Mouse (Mus musculus) retina, adult 2 months (tissue): Measurements from ENCODE around the gene Agpat1.

Experiments used
- DNase-seq: peaks from one replicate; pipeline ENCODE4 v3.0.0-alpha.2; 2012; ENCODE audit warnings: low read depth, low spot score

Gene Agpat1

GRCm38 (mm10) chr17:34604061-34604508 is at the start of gene Agpat1:
Gene Agpat1, plus strand, starts transcription at chr17:34604262.
- DNase-seq, result peak; percentile 100

GRCm38 (mm10) chr17:34555483-34555882 is 48.6 kb upstream of the Agpat1 start:
- peak; percentile 57 for DNase-seq

- no peak for DNase-seq
Observed at GRCm38 (mm10) chr17:34556406-34556805, 47.7 kb upstream of the Agpat1 start.

DNA sequence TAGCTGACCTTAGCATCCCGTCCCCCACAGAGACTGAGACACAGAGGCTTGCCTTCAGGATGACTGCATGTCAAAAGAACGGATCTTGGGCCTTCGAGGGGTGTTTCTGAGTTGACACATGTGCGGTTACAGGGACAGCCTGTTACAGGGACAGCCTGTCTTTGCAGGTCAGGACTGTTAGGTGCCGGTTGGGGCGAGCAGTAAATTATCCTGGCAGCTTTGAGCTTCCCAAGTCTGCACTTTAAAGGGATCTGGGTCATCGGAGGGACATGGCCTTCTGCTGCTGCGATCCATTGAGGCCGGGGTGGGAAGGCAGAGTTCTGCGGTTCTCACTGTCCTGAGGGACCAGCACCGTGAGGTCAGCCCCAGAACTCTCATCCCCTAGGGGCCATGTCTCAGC is 46.7 kb upstream of the Agpat1 start:
- DNase-seq, result no peak

GRCm38 (mm10) chr17:34559116-34559515 is 44.9 kb upstream of the Agpat1 start:
- DNase-seq, result no peak

DNA sequence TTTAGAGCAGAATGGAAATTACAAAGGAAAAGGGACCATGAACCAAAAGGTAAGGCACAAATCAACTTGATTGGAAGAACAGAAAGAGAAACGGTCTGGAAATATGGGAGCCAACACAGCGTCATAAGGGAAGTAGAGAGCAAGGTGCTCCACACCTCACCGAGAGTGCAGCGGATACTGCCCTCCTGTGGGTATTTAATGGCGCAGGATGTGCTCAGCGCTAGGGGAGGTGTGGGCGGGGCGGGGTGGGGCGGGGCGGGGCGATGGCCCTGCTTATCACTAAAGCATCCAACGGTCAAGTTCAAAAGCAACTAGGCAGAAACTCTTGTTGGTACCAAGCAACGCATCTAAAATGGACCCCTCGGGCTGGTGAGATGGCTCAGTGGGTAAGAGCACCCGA is 44.2 kb upstream of the Agpat1 start:
- DNase-seq, result no peak

DNA sequence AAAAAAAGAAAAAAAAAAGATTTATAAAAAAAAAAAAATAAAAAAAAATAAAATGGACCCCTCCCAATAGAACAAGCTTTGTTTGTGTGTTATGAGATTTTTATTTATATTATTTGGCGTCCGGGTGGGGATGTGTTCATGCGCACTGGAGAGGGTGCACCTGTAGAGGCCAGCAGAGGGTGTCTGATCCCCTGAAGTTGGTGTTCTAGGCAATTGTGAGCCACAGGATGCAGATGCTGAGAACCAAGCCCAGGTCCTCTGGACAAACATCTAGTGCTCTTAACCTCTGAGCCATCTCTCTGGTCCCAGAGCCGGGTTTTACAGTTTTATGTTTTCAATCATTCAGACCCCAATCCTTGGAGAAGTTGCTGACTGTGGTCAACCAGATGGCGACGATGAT is 43.6 kb upstream of the Agpat1 start:
- no peak for DNase-seq

DNA sequence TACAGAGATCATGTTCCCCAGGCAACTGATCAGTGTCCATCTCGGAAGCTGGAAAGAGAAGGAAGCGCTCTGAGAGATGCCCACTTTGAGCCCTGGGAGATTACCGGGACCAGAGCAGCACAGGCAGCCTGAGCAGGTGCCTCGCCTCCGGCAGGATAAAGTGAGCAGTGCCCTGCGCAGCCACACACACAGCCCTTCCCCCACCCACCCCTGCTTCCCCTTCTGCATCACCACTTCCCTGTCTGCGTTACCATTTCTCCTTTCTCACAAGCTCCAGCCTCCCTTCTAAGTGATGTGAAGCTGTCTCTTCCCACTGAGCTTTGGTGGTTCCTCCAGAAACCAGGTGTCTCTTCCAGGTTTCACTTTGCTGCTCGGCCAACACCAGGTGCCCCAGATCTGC is 42.9 kb upstream of the Agpat1 start:
- no peak for DNase-seq

DNA sequence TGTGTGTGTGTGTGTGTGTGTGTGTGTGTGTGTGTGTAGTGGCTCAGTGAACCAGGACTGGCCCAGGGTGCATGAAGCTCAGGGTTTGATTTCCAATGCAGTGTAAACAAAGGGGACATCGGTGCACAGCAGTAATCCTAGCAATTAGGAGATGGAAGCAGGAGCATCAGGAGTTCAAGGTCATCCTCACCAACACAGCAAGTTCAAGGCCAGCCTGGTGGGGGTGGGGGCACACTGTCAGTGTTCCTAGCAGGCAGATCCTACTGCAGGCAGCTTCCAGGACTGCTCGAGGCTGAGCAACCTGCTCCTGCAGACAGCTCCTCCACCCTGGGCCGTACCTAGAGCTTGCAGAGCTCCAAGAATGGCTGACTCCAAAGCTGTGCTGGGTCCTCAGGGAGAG is 41.5 kb upstream of the Agpat1 start:
- DNase-seq, result no peak

DNA sequence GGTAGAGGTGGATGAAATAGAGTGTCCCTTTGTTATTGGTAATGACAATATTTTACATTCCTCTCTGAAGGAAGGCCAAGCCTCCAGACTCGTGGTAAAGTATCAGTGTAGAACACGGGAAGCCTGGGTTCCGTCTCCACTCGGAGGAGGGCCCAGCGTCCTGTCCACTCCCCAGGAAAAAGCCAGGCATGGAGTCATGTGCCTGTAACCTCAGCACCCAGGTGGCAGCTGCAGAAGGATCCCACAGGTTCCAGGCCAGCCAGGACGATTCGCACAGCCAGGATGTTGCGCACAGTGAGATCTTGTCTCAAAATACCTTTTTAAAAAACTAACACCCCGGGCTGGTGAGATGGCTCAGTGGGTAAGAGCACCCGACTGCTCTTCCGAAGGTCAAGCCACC is 40.7 kb upstream of the Agpat1 start:
- no peak for DNase-seq

GRCm38 (mm10) chr17:34564003-34564421 is 40.0 kb upstream of the Agpat1 start, which contains the start of gene Notch4:
Gene Notch4, plus strand, starts transcription at chr17:34564268.
- no peak for DNase-seq

DNA sequence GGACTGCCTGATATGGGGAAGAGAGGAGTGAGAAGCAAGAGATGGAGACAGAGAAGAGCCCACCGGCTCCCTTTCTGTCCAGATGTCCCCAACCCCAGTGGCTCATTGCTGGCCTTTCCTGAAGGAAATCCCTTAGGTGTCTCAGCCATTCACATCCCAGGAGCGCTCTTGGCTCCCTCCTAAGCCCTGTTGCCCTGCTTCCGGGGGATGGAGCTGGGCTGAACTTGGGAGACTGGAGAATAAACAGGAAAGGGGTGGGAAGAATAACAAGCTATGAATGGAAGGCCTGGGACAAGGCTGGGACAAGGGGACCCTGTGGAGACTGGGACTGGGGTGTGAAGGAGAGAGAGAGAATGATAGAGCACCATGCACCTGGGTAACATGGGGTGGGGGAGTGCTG is 39.3 kb upstream of the Agpat1 start:
- no peak for DNase-seq

DNA sequence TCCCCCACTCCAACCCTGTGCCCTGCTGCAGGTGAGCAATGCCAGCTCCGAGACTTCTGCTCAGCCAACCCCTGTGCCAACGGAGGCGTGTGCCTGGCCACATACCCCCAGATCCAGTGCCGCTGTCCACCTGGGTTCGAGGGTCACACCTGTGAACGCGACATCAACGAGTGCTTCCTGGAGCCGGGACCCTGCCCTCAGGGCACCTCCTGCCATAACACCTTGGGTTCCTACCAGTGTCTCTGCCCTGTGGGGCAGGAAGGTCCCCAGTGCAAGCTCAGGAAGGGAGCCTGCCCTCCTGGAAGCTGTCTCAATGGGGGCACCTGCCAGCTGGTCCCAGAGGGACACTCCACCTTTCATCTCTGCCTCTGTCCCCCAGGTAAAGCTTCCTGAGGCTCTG is 36.8 kb upstream of the Agpat1 start:
- DNase-seq, result no peak

- no peak for DNase-seq
Observed at GRCm38 (mm10) chr17:34568421-34568820, 35.6 kb upstream of the Agpat1 start.

GRCm38 (mm10) chr17:34569919-34570318 is 34.1 kb upstream of the Agpat1 start:
- no peak for DNase-seq

DNA sequence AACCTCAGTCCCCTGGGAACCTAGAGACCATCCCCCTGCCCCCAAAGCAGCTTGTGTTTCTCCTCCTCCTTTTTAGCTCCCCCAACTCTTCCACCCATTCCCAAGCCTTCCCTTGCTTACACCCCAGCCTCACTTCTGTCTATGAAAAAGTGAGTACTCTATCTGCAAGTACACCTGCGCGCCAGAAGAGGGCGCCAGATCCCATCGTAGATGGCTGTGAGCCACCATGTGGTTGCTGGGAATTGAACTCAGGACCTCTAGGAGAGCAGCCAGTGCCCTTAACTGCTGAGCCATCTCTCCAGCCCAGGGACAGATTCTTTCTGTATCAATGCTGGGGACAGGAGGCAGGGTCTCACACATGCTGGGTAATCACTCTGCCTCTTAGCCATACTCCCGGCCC is 32.2 kb upstream of the Agpat1 start:
- no peak for DNase-seq

GRCm38 (mm10) chr17:34572361-34572760 is 31.7 kb upstream of the Agpat1 start:
- no peak for DNase-seq

- no peak for DNase-seq
Observed at GRCm38 (mm10) chr17:34576577-34576976, 27.5 kb upstream of the Agpat1 start.

DNA sequence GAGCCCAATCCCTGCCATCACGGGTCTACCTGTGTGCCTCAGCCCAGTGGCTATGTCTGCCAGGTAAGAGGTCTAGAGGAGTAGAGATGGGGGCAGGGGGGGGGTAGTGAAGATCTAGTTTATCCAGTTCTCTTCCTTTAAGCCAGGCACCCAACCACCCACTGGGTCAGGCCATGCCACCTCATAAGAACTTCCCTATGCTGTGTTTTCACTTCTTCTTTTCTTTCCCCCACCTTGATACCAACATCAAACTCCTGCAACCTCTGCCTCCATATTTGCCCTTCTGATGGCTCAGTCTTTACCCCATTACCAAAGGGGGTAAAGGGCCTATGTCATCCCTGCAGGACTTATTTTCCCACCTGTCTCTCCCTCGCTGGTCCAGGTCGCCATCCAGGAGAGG is 26.0 kb upstream of the Agpat1 start:
- DNase-seq, result no peak

- no peak for DNase-seq
Observed at GRCm38 (mm10) chr17:34582528-34582927, 21.5 kb upstream of the Agpat1 start.

- no peak for DNase-seq
Observed at GRCm38 (mm10) chr17:34583397-34583796, 20.7 kb upstream of the Agpat1 start.

DNA sequence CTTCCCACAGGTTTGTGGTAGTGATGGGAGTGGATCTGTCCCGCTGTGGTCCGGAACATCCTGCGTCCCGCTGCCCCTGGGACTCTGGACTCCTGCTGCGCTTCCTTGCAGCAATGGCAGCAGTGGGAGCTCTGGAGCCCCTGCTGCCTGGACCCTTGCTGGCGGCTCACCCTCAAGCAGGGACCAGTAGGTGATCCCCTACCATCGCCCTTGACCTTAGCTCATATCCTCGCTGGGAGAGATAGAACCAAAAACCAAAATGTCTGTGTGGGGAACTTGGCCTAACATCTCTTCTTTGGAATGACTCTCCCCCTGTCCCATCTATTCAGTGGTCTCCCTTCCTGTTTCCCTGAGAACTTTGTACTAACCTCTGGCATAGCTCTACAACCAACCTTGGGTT is 20.2 kb upstream of the Agpat1 start:
- no peak for DNase-seq

- no peak for DNase-seq
Observed at GRCm38 (mm10) chr17:34585121-34585520, 18.9 kb upstream of the Agpat1 start.
